Mouse (Mus musculus) right cerebral cortex, postnatal 25 days (tissue): Measurements from ENCODE around the gene Mapk8ip1.

Source experiments
- DNase-seq: peaks from one replicate; pipeline ENCODE4 v3.0.0; 2022

Mapk8ip1 gene

DNA sequence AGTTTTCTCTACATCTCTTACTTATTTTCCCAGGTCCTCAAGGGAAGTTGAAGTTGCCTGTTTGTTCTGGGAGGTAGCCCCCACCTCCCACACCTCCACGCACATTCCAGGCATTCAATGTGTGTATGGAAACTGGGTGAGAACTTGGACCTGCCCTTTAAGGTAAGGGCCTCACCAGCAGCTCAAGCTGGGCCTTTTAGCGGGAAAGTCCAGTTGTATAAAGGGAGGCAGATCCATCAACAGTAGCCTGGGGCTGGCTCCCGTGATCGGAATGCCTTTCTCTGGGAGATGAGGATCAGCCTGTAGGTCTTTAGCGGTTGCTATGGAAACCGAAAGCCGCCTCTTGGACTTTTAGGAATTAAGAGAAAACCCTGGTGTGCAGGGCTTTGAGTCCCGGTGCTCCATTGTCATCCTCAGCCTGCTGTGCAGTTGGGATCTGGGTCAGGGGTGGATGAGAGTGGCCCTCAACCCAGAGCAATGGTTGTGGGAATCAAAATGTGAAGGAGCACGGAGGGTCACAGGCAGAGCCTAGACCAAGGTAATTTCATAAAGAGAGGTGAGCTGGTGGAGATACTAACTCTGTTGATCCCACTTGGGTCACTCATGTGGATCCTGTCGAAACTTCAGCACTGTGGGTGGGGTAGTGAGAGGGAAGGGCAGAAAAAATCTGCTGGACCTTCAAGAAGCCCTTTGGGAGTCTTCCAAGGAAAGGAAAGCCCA, 28.9 kb downstream of the Mapk8ip1 start:
- no peak for DNase-seq

GRCm38 (mm10) chr2:92370821-92371805, 29.9 kb downstream of the Mapk8ip1 start:
- DNase-seq, result no peak

GRCm38 (mm10) chr2:92370375-92370774, 30.7 kb downstream of the Mapk8ip1 start:
- DNase-seq, result no peak

DNA sequence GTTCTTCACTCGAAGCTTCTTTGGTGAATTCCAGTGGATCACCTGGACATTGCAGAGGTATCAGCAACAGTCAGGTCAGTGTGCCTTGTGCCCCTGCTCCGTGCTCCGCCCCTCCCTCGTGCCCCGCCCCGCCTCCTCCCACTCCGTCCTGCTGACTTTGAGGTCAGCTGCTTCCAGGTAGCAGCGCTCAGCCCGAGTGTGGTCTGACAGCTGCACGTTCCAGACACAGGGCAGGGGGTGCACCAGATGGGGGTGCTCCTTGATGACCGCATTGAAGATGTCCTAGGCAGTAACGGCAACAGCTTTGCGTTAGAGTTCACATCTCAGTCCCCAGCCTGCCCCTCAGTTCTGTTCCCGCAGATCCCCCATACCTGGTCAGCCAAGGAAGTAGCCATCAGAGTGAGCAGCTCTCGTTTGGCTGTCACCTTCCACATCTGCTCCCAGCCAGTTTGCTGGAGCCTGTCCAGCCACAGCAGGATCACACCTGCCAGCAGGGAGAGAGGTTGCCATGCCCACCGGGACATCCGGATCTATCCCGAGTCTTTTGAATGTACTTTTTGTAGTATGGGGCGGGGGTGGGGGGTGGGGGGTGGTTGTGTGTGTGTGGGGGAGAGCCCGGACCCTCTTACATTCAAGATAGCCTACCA, 33.6 kb downstream of the Mapk8ip1 start:
- DNase-seq, result no peak

- no peak for DNase-seq
These were observed 35.5 kb downstream of the Mapk8ip1 start for GRCm38 (mm10) chr2:92365568-92365967.

GRCm38 (mm10) chr2:92364086-92364485, 37.0 kb downstream of the Mapk8ip1 start:
- DNase-seq, result no peak

DNA sequence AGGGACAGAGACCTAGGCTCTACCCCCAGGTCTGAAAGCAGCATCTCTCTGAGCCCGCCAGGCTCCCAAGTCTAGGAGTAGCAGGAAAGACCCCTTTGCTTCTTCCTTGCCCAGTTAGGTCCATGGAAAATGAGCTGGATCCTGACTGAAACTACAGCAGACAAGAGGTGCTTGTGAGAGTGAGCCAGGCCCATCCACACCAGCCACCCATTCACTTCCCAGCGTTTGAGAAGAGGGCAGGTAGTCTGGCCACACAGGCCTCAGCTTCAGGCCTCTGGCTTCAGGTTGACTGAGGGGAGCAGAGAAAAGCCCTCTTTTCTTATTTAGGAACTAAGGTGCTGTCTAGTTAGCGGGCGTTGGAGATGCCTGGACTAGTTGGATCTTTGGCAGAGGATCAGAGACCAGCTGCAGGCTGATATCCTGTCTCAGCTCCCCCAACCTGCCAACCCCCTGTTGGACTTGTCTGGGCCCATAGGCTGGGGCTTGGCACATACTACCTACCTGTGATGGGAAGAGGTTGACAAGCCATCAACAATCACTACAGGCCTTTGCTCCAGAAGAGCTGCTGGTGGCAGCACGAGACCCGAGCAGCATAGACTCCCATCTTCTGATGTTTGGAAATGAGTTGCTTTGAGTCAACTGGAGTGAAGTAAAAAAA, 38.4 kb downstream of the Mapk8ip1 start:
- no peak for DNase-seq

DNA sequence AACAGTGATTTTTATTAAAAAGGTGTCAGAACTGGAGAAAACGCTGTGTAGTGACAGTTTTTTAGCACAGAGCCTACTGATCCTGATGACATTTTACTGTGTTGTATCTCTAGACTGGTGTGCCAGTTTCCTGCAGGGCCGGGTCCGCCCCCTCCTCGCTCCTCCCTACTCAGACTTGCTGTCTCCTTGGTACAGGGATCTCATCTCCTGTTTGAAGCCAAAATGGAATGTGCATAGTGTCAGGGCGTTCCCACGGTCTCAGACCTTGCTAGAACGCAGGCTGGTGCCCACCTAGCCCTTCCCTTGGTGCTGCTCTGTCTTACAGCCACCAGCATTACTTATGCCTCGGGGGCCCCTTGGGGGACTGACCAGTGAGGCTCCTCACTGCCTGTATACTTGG, 39.3 kb downstream of the Mapk8ip1 start:
- DNase-seq, result no peak

DNA sequence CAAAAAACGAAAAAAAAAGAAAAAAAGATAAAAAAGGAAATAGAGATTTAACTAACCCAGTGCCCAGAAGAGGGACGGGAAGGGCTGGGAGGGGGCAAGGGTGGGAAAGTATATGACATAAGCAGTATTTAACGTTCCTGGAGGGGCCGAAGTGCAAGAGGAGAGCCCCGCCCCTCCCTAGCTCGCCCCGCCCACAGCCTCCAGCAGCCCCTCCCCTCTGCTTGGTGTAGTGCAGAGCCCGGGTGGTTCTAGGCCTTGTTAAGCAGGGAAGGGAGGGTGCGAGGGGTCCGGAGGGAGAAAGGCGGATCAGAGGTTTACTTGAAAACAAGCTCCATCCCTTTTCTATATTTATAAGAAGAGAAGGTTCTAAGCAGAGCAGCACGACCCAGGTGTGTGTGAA, 40.2 kb downstream of the Mapk8ip1 start:
- no peak for DNase-seq

DNA sequence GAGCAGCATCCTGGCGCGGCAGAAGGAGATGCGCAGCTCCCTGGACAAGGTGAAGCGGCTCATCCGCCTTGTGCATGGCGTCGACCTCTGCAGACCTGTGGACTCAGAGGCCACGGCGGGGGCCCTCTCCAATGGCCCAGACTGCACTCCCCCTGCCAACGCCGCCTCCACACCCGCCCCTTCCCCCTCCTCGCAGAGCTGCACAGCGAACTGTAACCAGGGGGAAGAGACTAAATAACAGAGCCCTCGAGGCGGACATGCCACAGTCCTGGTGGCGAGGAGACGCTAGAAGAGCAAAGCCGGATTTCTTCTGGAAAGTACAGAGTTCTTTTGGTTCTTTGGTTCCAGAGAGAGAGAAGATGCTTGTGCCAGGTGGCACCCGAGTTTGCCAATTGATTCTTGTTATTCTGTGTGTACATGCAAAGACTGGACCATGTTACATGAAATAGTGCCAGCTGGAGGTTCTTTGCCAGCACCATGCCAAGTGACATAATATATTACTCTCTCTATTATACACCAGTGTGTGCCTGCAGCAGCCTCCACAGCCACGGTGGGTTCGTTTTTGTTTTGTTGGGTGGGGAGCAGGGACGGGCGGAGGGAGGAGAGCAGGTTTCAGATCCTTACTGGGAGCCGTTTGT, 40.8 kb downstream of the Mapk8ip1 start:
- no peak for DNase-seq

- DNase-seq, result no peak
These were observed 41.8 kb downstream of the Mapk8ip1 start for GRCm38 (mm10) chr2:92359301-92359700.

DNA sequence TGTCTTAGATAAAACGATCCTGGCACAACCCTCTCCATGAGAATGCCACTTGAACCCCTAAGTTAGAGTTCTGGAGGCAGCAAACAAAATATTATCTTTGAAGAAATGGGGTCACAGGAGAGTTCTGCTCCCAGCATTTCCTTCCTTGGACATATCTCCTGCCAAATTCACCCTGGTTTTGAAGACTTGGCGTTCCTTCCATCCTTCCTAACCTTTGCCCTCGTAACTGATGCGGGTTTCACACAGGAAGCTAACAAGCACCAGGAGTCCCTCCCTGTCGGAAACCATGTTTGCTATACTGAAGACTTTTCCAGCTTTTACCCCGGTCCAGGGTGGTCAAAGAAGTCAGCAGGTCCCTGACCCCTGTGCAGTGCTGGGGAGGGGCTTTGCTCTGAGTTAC, 46.8 kb downstream of the Mapk8ip1 start:
- DNase-seq, result no peak

GRCm38 (mm10) chr2:92353402-92353801, 47.7 kb downstream of the Mapk8ip1 start:
- DNase-seq, result no peak

DNA sequence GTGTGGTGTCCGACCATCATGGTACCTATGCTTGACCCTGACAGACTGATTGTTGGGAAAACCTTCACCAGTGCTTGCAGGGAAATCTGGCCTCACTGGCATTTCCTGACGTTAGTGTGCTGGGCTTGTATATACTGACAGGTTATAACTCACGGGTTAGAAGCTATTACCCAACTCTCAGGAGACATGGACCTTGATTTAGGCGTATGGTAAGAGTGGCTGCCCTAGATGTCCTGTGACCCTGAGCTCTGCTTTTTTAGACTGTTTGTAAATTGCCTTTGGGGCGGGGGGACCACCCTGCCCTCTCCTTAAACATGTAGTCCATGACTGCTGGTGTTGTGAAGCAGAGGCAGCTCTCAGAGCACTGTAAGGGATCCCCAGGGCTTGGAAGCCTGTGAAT, 50.4 kb downstream of the Mapk8ip1 start:
- no peak for DNase-seq

DNA sequence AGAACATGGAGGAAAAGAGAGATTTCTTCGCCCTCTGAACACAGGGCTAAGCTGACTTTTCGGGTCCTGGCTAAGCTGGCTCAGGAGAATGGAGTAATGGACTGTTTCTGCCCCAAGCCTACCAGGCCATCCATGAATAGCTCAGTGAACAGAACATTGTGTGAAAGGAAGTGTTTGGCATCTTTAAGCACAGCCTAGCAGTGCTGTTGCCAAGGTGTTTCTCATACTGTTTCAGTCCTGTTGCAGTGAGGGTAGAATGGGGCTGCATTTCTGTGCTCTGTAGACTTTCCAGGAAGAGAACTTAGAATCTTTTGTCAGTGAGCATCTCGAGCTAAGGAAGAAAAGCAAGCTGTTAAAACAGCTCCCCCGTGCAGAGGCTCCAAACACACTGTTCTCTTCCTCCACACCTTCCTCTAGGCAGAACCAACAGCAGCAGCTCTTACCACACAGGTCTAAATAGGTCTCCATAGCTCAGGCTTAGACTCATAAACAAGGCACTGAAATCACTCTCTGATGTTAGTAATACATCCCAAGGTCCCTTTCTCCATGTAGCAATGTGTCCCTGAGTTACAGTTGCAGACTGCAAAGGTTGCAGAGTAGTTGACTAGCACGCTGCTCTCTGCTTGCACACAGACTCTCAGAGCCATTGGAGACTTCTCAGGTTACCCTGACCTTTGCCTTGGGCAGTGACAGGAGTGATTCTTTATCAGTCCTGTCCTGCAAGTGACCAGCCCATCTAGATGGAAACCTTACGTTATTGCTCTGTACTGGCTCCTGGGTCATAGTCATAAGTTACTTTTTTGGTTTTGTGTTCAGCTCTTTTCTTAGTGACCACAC, 51.3 kb downstream of the Mapk8ip1 start:
- DNase-seq, result no peak

- DNase-seq, result no peak
These were observed 53.9 kb downstream of the Mapk8ip1 start for GRCm38 (mm10) chr2:92347191-92347590.

DNA sequence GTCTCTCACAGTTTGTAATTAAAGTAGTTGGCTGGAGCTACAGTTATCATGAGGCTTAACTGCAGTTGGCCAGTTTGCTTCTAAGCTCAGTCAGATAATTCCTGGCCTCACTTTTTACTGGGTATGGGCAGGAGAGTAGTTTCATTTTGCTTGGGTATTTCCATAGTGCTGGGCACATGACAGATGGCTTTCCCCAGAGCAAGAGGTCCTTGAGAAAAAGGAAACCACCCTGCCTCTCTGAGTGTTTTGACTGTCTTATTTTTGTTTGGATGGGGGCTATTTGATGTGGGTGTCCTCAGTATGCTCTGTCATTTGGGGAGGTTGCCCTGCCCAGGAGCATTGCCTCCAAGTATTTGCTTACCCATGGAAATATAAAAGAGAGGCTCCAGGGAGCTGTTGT, 58.6 kb downstream of the Mapk8ip1 start:
- DNase-seq, result no peak
